Mouse (Mus musculus): ENCODE data around the gene Polr1b. TPM values are rescaled to one million over a fixed set of nuclear protein-coding genes. Genes with fewer than 3 reads are reported as not detected.
A peak's percentile ranks its signal among the peaks of the same experiment; 100 is the strongest.

The Polr1b gene
- 33.2 and 33.6 TPM in 2 replicates for polyA plus RNA-seq (2016; fragmentation: Nextera tagmentation; extraction: Ambion mirVana)

GRCm38 (mm10) chr2:129100784-129101310 lies at the start of gene Polr1b:
TSS of gene Polr1b (plus strand) at chr2:129100995.
- WGBS = under 1% methylated on average over 35 of the region's 35 CpGs
- 0 out of 2 replicates have a peak within 1 kb of the TSS, but pooled peaks have one; percentile 27 for H3K27ac ChIP-seq
- ATAC-seq (ENCODE audit: insufficient number of reproducible peaks, insufficient read depth, low FRiP score, low TSS enrichment) = peak; percentile 99

GRCm38 (mm10) chr2:129052451-129052983 lies 48.3 kb upstream of the Polr1b start:
- no peak overlapping the region for H3K4me2 ChIP-seq (replicated peaks)
- 64% methylated on average over 4 of the region's 4 CpGs for WGBS
- H3K36me3 ChIP-seq = no peaks in the 10 kb centered on the region
- no peak overlapping the region for H3K27ac ChIP-seq
- H3K9ac ChIP-seq = no peak overlapping the region
- no peak overlapping the region for H3K4me3 ChIP-seq
- ATAC-seq (ENCODE audit: insufficient number of reproducible peaks, insufficient read depth, low FRiP score, low TSS enrichment) = no peak
- no peaks in the 10 kb centered on the region for H3K4me1 ChIP-seq
- no peaks in the 10 kb centered on the region for H3K27me3 ChIP-seq
- H3K9me3 ChIP-seq = peaks cover 7% of the 10 kb centered on the region; the same call in 1 of the 2 replicates

More at GRCm38 (mm10) chr2:129100784-129101310, at the start of gene Polr1b:
- Histone ChIP-seq H3K4me3 (peak within 1 kb of the TSS; percentile 80), H3K36me3 (peaks cover 27% of the 10 kb centered on the region), H3K9me3 (no peaks in the 10 kb centered on the region), H3K27me3 (no peaks in the 10 kb centered on the region), H3K4me1 (0 out of 2 replicates have a peak, but pooled peaks cover 5% of the 10 kb centered on the region), H3K4me2 (replicated peaks) (peak within 1 kb of the TSS; percentile 67), H3K9ac (peak within 1 kb of the TSS; percentile 68)

GRCm38 (mm10) chr2:129055741-129056140 lies 45.1 kb upstream of the Polr1b start:
- 92% methylated on average over 6 of the region's 6 CpGs for WGBS
- no peaks in the 10 kb centered on the region for H3K36me3 ChIP-seq
- H3K4me3 ChIP-seq = no peak overlapping the region
- no peaks in the 10 kb centered on the region for H3K4me1 ChIP-seq
- no peak overlapping the region for H3K27ac ChIP-seq
- no peak for ATAC-seq (ENCODE audit: insufficient number of reproducible peaks, insufficient read depth, low FRiP score, low TSS enrichment)
- H3K27me3 ChIP-seq = no peaks in the 10 kb centered on the region
- no peak overlapping the region for H3K9ac ChIP-seq
- H3K9me3 ChIP-seq = peaks cover 7% of the 10 kb centered on the region; the same call in 1 of the 2 replicates
- no peak overlapping the region for H3K4me2 ChIP-seq (replicated peaks)

DNA sequence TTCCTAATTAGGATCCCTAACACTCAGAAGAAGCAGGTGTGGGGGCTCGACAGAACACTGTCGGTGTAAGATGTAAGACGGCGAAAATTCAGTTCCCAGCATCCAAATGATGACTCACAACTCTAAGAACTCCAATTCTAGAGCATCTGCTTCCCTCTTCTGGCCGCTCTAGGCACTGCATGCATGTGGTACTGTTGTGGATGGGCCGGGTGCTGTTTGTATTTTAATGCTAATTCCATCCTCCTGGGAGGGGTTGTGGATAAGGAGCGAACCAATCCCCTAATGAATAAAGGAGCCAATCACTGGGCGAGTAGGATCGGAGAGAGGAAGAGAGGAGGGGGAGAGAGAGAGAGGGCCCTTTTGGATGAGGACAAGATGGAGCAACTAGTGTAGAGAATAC lies 44.2 kb upstream of the Polr1b start:
- 45% methylated on average over 9 of the region's 9 CpGs for WGBS
- no peak for ATAC-seq (ENCODE audit: insufficient number of reproducible peaks, insufficient read depth, low FRiP score, low TSS enrichment)

DNA sequence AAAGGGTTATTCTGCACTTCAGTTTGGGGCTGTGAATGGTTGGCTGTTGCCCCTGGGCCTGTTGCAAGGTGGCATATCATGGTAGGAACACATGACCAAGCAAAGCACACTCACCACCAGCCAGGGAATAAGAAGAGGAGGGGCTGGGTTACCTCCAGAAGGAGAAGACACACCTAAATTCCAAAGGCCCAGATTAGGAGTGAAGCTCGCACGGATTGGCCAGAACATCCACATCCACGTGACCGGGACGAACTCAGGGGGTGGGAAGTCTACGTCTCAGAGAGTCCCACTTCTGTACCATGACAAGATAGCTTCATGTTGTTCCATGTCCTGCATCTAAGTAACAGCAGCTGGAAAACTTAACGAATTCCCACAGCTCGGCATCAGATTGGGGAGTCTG lies 43.5 kb upstream of the Polr1b start:
- Histone ChIP-seq H3K4me1 (no peaks in the 10 kb centered on the region), H3K36me3 (no peaks in the 10 kb centered on the region), H3K4me3 (no peak overlapping the region), H3K27me3 (no peaks in the 10 kb centered on the region), H3K9ac (no peak overlapping the region), H3K9me3 (peaks cover 7% of the 10 kb centered on the region; the same call in 1 of the 2 replicates), H3K27ac (no peak overlapping the region), H3K4me2 (replicated peaks) (no peak overlapping the region)
- no peak for ATAC-seq (ENCODE audit: insufficient number of reproducible peaks, insufficient read depth, low FRiP score, low TSS enrichment)
- WGBS = 93% methylated on average over 8 of the region's 8 CpGs

More for the DNA sequence above, 44.2 kb upstream of the Polr1b start:
- H3K4me1 ChIP-seq = no peaks in the 10 kb centered on the region
- H3K4me3 ChIP-seq = no peak overlapping the region
- no peak overlapping the region for H3K27ac ChIP-seq
- no peak overlapping the region for H3K9ac ChIP-seq
- H3K4me2 ChIP-seq (replicated peaks) = no peak overlapping the region
- no peaks in the 10 kb centered on the region for H3K36me3 ChIP-seq
- peaks cover 7% of the 10 kb centered on the region; the same call in 1 of the 2 replicates for H3K9me3 ChIP-seq
- H3K27me3 ChIP-seq = no peaks in the 10 kb centered on the region

GRCm38 (mm10) chr2:129057920-129058361 lies 42.9 kb upstream of the Polr1b start:
- Histone ChIP-seq H3K4me2 (replicated peaks) (no peak overlapping the region), H3K4me1 (no peaks in the 10 kb centered on the region), H3K9ac (no peak overlapping the region), H3K36me3 (no peaks in the 10 kb centered on the region), H3K4me3 (no peak overlapping the region), H3K27me3 (no peaks in the 10 kb centered on the region), H3K27ac (no peak overlapping the region), H3K9me3 (peaks cover 7% of the 10 kb centered on the region; the same call in 1 of the 2 replicates)
- no peak for ATAC-seq (ENCODE audit: insufficient number of reproducible peaks, insufficient read depth, low FRiP score, low TSS enrichment)
- 85% methylated on average over 6 of the region's 6 CpGs for WGBS

DNA sequence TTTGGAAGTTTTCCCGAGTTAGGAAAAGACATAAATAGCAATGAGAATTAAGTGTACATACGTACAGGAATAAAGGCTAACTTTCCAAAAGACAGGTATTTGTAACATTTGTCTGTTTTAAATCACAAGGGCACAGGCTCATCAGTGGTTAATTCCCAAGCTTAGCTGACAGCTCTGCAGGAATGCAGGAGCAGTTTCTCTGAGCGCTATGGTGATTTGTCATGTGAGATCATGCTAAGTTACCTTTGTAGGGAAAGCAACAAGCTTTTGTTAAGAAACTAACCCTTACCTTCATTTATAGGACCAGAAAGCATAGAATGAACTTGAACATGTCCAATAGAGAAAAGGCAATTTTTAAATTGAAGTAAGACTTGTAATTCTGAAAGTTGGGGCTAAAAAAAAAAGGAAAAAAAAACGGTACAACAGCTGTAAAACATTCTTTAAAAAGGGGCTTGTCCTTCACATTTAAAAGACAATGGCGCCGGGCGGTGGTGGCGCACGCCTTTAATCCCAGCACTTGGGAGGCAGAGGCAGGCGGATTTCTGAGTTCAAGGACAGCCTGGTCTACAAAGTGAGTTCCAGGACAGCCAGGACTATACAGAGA lies 39.2 kb upstream of the Polr1b start:
- H3K27me3 ChIP-seq = no peaks in the 10 kb centered on the region
- H3K4me2 ChIP-seq (replicated peaks) = no peak overlapping the region
- no peak for ATAC-seq (ENCODE audit: insufficient number of reproducible peaks, insufficient read depth, low FRiP score, low TSS enrichment)
- peaks cover under 1% of the 10 kb centered on the region; the same call in 1 of the 2 replicates for H3K4me1 ChIP-seq
- 76% methylated on average over 10 of the region's 10 CpGs for WGBS
- no peaks in the 10 kb centered on the region for H3K36me3 ChIP-seq
- H3K9ac ChIP-seq = no peak overlapping the region
- H3K27ac ChIP-seq = no peak overlapping the region
- peaks cover 2% of the 10 kb centered on the region; the same call in 1 of the 2 replicates for H3K9me3 ChIP-seq
- no peak overlapping the region for H3K4me3 ChIP-seq

DNA sequence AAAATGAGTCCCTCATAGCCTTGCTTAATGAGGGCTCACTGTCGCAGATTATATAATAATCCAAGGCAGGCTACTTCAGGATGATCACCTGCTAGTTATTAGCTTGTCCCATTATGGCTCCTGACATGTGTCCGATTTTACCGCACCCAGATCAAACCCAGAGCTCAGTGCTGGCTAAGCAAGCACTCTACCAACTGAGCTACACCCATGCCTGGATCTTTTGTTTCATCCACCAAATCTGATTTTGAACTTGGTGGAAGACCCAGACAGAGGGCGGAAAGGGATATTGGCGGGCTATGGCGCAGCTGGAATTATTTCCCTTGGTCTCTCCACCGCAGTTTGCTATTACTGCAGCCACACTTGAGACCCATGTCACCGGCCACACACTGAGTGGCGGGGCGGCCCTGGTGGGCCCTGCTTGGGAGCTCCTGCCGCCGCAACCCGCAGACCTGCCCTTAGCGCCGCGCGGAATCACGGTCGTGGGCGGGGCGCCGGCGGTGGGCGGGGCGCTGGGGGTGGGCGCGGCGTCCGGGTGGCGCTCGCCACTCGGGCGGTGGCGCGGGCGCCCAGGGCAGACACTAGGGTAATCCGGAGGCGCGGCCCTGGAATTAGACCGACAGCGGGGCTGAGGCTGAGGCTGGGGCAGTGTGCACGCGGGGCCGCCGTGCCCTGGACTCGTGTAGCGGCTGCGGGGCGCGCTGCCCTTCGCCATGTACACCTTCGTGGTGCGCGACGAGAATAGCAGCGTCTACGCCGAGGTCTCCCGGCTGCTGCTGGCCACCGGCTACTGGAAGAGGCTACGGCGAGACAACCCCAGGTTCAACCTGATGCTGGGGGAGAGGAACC lies 35.1 kb upstream of the Polr1b start, which contains the start of gene Ttl:
Gene Ttl (plus strand): TSS at position 506 of the 846 bp plus-strand sequence.
- peak within 1 kb of the TSS; percentile 62 for H3K4me2 ChIP-seq (replicated peaks)
- WGBS = 1% methylated on average over 62 of the region's 62 CpGs

GRCm38 (mm10) chr2:129066326-129066725 lies 34.5 kb upstream of the Polr1b start:
- peak overlapping the region; percentile 82 for H3K4me3 ChIP-seq
- H3K4me1 ChIP-seq = peaks cover 12% of the 10 kb centered on the region
- H3K4me2 ChIP-seq (replicated peaks) = peak overlapping the region; percentile 62
- peak overlapping the region; percentile 73 for H3K9ac ChIP-seq
- no peaks in the 10 kb centered on the region for H3K27me3 ChIP-seq
- under 1% methylated on average over 20 of the region's 20 CpGs for WGBS
- H3K27ac ChIP-seq = peak overlapping the region; percentile 77
- 0 out of 2 replicates have a peak, but pooled peaks cover 3% of the 10 kb centered on the region for H3K36me3 ChIP-seq
- H3K9me3 ChIP-seq = no peaks in the 10 kb centered on the region
- ATAC-seq (ENCODE audit: insufficient number of reproducible peaks, insufficient read depth, low FRiP score, low TSS enrichment) = peak; percentile 61

More for the DNA sequence above, 35.1 kb upstream of the Polr1b start, which contains the start of gene Ttl:
- H3K36me3 ChIP-seq = 0 out of 2 replicates have a peak, but pooled peaks cover 3% of the 10 kb centered on the region
- peak within 1 kb of the TSS; percentile 77 for H3K27ac ChIP-seq
- H3K9ac ChIP-seq = peak within 1 kb of the TSS; percentile 73
- H3K9me3 ChIP-seq = no peaks in the 10 kb centered on the region
- peaks cover 12% of the 10 kb centered on the region for H3K4me1 ChIP-seq
- peak; percentile 85 for ATAC-seq (ENCODE audit: insufficient number of reproducible peaks, insufficient read depth, low FRiP score, low TSS enrichment)
- peak within 1 kb of the TSS; percentile 82 for H3K4me3 ChIP-seq
- no peaks in the 10 kb centered on the region for H3K27me3 ChIP-seq

GRCm38 (mm10) chr2:129070296-129070695 lies 30.5 kb upstream of the Polr1b start:
- Histone ChIP-seq H3K27ac (no peak overlapping the region), H3K4me1 (peaks cover 12% of the 10 kb centered on the region), H3K9ac (no peak overlapping the region), H3K27me3 (no peaks in the 10 kb centered on the region), H3K4me3 (no peak overlapping the region), H3K9me3 (no peaks in the 10 kb centered on the region), H3K36me3 (0 out of 2 replicates have a peak, but pooled peaks cover 3% of the 10 kb centered on the region), H3K4me2 (replicated peaks) (no peak overlapping the region)
- ATAC-seq (ENCODE audit: insufficient number of reproducible peaks, insufficient read depth, low FRiP score, low TSS enrichment) = no peak
- 87% methylated on average over 3 of the region's 3 CpGs for WGBS

- Histone ChIP-seq H3K9me3 (no peaks in the 10 kb centered on the region), H3K36me3 (peaks cover 55% of the 10 kb centered on the region; the same call in 1 of the 2 replicates), H3K4me2 (replicated peaks) (no peak overlapping the region), H3K9ac (no peak overlapping the region), H3K27me3 (no peaks in the 10 kb centered on the region), H3K4me1 (no peaks in the 10 kb centered on the region), H3K27ac (no peak overlapping the region), H3K4me3 (no peak overlapping the region)
- no peak for ATAC-seq (ENCODE audit: insufficient number of reproducible peaks, insufficient read depth, low FRiP score, low TSS enrichment)
- WGBS = 81% methylated on average over 3 of the region's 3 CpGs
These were observed 22.5 kb upstream of the Polr1b start for GRCm38 (mm10) chr2:129078313-129078712.

All from embryonic facial prominence, embryonic 12.5 days (tissue).